ENCODE assay signal across 27 mouse cellular contexts in the genomic region with DNA sequence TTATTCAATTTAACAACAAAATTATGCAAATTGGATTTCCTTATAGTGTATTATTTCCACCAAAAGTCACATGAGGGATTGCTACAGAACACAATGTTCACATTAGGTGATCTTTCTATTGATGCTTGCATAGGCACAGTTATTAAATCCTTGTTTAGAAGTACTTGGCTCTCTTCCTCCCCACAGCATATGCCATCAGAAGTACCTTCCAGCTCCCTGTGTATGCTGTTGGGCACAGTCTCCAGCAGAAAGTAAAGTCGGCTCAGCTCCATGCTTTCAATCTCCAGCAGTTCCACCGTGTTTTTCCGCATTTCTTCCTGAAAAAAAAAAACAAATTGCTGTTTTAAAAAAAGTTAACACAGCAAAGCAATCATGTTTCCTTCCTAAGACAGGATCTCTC. TPM values are rescaled to one million over a fixed set of nuclear protein-coding genes. Genes with fewer than 3 reads are reported as not detected.
DNase-seq lines count a peak whose midpoint lies in the region; ATAC-seq lines count a peak whose summit lies in the region.
"Had no signal": no experiment of that assay in that cellular context is flagged by ENCODE, and none has a peak within 500 bp of the region (broad histone marks: within the 10 kb centered on the region; RNA-seq: fewer than 3 reads in every experiment).

No protein-coding gene starts in this region.

- no peaks in the 10 kb centered on the region for H3K9me3 ChIP-seq in midbrain, embryonic 11.5 days (ENCODE audit: control insufficient read depth, low read length)
- H3K9me3 ChIP-seq: embryonic facial prominence, embryonic 15.5 days; forebrain, embryonic 10.5 days; G1E; heart, embryonic 15.5 days; hindbrain, embryonic 13.5 days had no signal

- no peak overlapping the region for H3K4me3 ChIP-seq in midbrain, embryonic 11.5 days (ENCODE audit: low read depth, low read length)
- H3K4me3 ChIP-seq: embryonic facial prominence, embryonic 15.5 days; erythroblast, embryonic 14.5 days; forebrain, embryonic 10.5 days; heart, embryonic 15.5 days; hindbrain, embryonic 13.5 days had no signal

- no peaks in the 10 kb centered on the region for H3K36me3 ChIP-seq in midbrain, embryonic 11.5 days (ENCODE audit: control insufficient read depth, insufficient read depth, low read length)
- H3K36me3 ChIP-seq: embryonic facial prominence, embryonic 15.5 days; forebrain, embryonic 10.5 days; G1E; heart, embryonic 15.5 days; hindbrain, embryonic 13.5 days had no signal

- no peaks in the 10 kb centered on the region for H3K27me3 ChIP-seq in midbrain, embryonic 11.5 days (ENCODE audit: control insufficient read depth, insufficient read depth, low read length)
- H3K27me3 ChIP-seq: embryonic facial prominence, embryonic 15.5 days; heart, embryonic 15.5 days; hindbrain, embryonic 13.5 days had no signal

- no peaks in the 10 kb centered on the region for H3K4me1 ChIP-seq in midbrain, embryonic 11.5 days (ENCODE audit: control insufficient read depth, insufficient read depth, low read length)
- H3K4me1 ChIP-seq: embryonic facial prominence, embryonic 15.5 days; forebrain, embryonic 10.5 days; heart, embryonic 15.5 days; hindbrain, embryonic 13.5 days had no signal

- H3K27ac ChIP-seq in midbrain, embryonic 11.5 days (ENCODE audit: low read depth, low read length), result no peak overlapping the region
- H3K27ac ChIP-seq: embryonic facial prominence, embryonic 15.5 days; forebrain, embryonic 10.5 days; heart, embryonic 15.5 days; hindbrain, embryonic 13.5 days; hindbrain, postnatal 0 days had no signal

- peak; percentile 91 for ATAC-seq in cerebellum, adult (ENCODE audit: insufficient number of reproducible peaks, low FRiP score, low TSS enrichment)
- no peak for ATAC-seq in midbrain, embryonic 11.5 days (ENCODE audit: low FRiP score)
- ATAC-seq: activated CD4-positive, CD25-positive, alpha-beta regulatory T cell, adult 4 months; CD4-positive, CD25-positive, alpha-beta regulatory T cell, adult 4 months; forebrain, embryonic 14.5 days; hindbrain, postnatal 0 days had no signal

- DNase-seq in cerebellum, postnatal 4 days (ENCODE audit: low spot score in 2 of 2), result no peak
- DNase-seq in cerebellum, adult 11 months, result peak; percentile 15
- peak; percentile 22 for DNase-seq in cerebellum, adult 8-10 months
- peak; percentile 11 to 25 for DNase-seq in cerebellum, postnatal 36 days
- no peak for DNase-seq in spleen, postnatal 36 days (ENCODE audit: low spot score in 2 of 2)
- no peak for DNase-seq in thymus, postnatal 10 days (ENCODE audit: low spot score in 2 of 2)
- no peak for DNase-seq in midbrain, embryonic 11.5 days (ENCODE audit: low spot score, missing footprints)
- DNase-seq: adrenal gland, postnatal 25 days; B cell, adult 2 months; gastrocnemius, postnatal 10 days; heart, adult 18-20 months; heart, postnatal 14 days; kidney, adult 11 months had no signal

- WGBS in midbrain, embryonic 11.5 days, result 93% methylated on average over 3 of the region's 3 CpGs

- no peak overlapping the region for H3K4me2 ChIP-seq in midbrain, embryonic 11.5 days
- H3K4me2 ChIP-seq: embryonic facial prominence, embryonic 15.5 days; heart, embryonic 11.5 days; heart, embryonic 15.5 days; hindbrain, embryonic 13.5 days had no signal

- H3K9ac ChIP-seq in midbrain, embryonic 11.5 days (ENCODE audit: low read length), result no peak overlapping the region
- H3K9ac ChIP-seq: embryonic facial prominence, embryonic 15.5 days; heart, embryonic 15.5 days; hindbrain, embryonic 13.5 days had no signal

RNA-seq across cellular contexts. Expression of gene Ccdc175, which starts 6.5 kb away (rescaled TPM):
- not detected in 2 replicates for polyA plus RNA-seq in midbrain, embryonic 11.5 days (2014; fragmentation: Nextera tagmentation; extraction: Ambion mirVana)
- polyA plus RNA-seq: activated CD4-positive, CD25-positive, alpha-beta regulatory T cell, adult 4 months; embryonic facial prominence, embryonic 11.5 days; embryonic facial prominence, embryonic 15.5 days; erythroblast, embryonic 14.5 days; forebrain, embryonic 10.5 days; forebrain, embryonic 14.5 days; G1E; heart, embryonic 11.5 days; heart, embryonic 15.5 days; hindbrain, embryonic 13.5 days; hindbrain, postnatal 0 days; intestine, embryonic 14.5 days had no signal

Comparison
In these comparisons a context has a peak if more than half of its experiments do, and no peak if none do; other contexts are left out.
1. DNase-seq: peak in cerebellum, adult 11 months (single experiment), cerebellum, adult 8-10 months (single experiment) and cerebellum, postnatal 36 days (2 of 2); none in cerebellum, postnatal 4 days (0 of 2), spleen, postnatal 36 days (0 of 2), thymus, postnatal 10 days (0 of 2) and midbrain, embryonic 11.5 days (single experiment).